Mouse (Mus musculus): ENCODE results near the gene Odf3l2.

Odf3l2 gene

GRCm38 (mm10) chr10:79625398-79625797 lies 20.1 kb downstream of the Odf3l2 start:
- DNase-seq = peak in 1 of 2 experiments; percentile 32

DNA sequence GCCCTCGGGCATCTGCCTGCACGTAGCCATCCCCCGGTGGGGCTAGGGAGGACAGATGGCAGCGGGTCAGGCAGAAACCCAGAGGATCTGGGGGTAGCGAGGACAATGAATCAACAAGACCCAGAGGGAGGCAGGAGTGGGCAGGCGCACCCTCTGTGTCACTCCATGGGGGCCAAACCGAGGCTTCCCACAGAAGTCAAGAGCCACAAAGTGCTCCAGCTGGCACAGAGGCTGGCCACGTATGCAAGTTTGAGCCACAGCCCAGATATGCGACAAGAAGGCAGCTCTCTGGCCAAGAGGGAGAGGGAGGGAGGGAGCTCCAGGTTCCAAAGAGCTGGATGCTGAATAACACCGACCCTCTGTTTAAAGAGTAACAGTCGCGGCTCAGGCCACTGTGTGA lies 21.6 kb downstream of the Odf3l2 start:
- DNase-seq = peak; percentile 30 to 36

GRCm38 (mm10) chr10:79616376-79616775 lies 29.2 kb downstream of the Odf3l2 start:
- DNase-seq = no peak

DNA sequence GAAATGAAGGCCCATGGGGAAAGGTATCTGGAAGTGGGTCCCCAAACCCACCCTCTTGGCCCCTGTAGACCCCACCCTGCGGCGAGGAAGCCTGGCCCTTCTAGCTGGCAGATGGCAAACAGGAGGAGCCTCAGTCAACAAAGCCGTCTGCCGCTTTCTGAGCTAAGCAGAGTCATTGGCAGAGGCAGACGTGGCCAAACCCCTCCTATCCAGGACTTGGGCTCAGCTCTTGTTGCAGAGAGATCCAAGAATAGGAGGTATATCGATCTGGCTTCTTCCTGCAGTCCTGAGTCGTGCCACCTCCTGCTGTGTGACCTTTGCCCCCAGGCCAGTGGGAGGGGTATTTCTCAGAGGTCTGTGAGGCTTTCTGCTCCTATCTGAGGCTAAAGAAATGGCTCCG lies 29.7 kb downstream of the Odf3l2 start:
- peak; percentile 56 to 59 for DNase-seq

DNA sequence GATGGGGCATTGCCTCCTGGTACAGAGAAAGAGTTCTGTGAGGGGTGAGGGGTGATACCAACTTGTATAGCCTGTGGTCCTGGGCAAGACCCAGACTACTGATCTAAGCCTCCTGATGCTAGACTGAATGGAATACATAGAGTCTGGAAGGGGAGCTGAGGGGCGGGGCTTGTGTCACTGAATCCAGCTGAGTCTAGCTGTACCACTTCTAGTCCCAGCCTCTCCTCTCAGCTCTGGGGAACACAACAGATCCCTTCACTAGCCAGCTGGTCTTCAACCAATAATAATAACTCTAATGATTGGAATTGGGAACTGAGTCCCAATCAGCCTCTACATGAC lies 31.3 kb downstream of the Odf3l2 start:
- DNase-seq = no peak

GRCm38 (mm10) chr10:79613578-79614304 lies 31.8 kb downstream of the Odf3l2 start, which contains the start of gene C2cd4c:
Gene C2cd4c (minus strand): TSS chr10:79614025.
- DNase-seq = peak; percentile 60 to 65

DNA sequence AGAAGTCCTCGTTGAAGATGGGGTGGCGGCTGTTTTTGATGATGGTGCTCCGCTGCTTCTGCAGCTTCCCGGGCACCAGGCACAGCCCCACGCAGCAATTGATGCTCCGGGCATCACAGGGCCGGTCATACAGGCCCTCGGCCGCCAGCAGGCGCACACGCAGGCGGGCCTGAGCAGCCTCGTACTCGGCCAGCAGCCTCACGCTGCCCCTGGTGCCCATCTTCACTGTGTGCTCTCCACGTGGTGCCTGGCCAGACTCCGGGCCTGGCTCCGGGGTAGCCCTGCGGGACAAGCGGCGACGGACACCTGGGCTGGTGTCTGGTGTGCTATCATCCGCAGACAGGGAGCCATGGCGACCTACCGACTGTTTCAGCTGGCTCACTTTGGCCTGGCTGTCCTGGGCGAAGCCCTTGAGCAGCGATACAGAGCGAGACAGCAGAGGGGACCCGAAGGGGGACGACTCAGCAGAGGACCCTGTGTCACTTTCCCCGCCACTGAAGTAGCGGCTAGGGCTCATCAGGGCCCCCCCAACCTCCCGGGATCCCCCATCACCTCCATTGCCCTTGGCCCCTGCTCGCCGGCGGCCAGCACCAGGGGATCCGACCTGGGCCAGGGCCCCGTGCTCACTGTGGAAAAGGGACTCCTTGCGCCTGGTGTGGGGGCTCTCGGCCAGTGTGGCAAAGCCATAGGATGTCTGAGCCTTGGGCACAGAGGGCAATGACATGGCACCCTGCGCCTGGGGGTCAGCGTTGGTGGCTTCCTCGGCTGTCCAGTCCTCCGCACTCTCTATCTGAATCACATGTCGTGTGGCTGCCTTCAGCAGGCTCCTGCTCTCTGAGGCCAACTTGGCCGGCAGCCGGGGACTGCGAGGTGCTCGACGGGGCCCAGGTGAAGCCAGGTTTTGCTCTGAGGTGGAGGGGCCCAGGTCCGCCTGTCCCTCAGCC lies 33.1 kb downstream of the Odf3l2 start:
- peak; percentile 27 to 48 for DNase-seq

DNA sequence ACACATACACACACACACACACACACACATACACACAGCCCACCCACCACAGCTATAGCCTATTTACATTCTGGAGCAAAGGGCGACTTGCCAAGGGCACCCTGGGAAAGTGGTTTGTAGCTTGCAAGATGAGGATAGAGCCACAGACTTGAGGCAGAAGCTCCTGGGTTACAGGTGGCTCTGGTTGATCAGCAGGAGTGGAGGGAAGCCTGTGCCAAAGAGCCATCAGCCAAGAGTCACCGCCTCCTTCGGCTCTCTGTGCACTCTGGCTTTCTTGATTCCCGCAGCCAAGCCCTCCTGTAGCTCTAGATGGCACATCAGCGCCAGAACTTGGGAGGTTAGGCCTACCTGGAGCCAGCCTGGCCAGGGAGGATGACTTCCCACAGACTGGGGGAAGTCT lies 34.2 kb downstream of the Odf3l2 start:
- DNase-seq = no peak

- no peak for DNase-seq
These were observed 36.3 kb downstream of the Odf3l2 start for GRCm38 (mm10) chr10:79609276-79609675.

GRCm38 (mm10) chr10:79607892-79608291 lies 37.6 kb downstream of the Odf3l2 start:
- no peak for DNase-seq

DNA sequence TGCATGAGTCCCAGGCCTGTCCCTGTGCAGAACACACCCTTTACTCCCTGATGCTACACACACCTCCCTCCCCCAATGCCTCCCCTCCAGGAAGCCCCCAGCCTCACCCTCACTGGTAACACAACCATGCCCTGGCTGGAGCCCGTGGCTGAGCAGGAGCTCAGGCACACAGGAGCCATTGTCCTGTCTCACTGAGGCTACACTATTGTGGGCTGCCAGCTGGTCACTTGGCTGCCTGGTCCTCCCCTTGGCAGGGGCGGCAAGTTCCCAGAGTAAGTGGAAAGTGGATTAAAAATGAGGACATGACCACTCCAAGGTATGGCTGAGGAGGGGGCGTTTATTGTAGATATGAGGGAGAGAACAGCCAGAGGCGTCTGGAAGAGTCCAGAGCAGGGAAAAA lies 39.0 kb downstream of the Odf3l2 start:
- DNase-seq = no peak

- no peak for DNase-seq
These were observed 47.7 kb downstream of the Odf3l2 start for GRCm38 (mm10) chr10:79597936-79598230.

DNA sequence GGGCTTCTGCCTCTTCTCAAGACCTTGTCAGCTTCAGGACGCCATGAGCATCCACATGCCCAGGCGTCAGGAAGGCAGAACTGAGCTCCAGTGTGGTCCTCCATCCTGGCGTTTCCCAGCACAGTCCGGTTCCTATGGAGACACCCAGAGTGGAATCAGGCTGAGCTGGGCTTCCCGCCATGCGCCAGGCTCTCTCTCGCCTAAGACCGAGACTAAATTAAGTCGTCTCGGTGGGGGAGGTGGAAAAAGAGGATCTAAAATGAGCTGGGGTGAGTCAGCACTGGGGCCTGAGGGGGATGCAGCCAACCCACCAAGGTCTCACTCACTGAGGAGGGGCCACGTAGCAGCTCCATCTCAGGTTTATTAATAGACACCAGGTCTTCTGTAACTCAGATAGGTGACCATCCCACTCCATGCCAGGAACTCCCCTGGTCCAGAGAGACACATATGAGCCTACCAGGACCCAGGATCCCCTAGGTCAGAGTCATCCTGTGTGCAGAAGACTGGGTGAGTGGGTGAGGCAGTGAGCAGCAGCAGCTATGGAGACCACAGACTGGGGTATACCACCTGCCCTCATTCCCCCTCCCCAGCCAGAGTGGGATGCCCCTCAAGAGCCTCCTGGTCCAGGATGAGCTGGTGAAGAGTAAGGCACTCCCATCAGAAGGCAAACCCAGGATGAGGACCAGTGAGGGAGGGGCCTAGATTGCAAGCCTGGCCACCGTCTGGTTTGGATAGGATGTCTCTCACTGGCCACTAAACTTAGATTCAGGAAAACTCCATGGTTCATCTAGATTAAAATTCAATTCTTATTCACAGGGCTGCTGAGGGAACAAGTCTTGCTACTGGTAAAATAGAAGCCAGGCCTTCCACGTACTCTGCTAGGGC lies 48.2 kb downstream of the Odf3l2 start:
- DNase-seq = no peak

- no peak for DNase-seq
These were observed 50.0 kb downstream of the Odf3l2 start for GRCm38 (mm10) chr10:79595590-79595929.

DNA sequence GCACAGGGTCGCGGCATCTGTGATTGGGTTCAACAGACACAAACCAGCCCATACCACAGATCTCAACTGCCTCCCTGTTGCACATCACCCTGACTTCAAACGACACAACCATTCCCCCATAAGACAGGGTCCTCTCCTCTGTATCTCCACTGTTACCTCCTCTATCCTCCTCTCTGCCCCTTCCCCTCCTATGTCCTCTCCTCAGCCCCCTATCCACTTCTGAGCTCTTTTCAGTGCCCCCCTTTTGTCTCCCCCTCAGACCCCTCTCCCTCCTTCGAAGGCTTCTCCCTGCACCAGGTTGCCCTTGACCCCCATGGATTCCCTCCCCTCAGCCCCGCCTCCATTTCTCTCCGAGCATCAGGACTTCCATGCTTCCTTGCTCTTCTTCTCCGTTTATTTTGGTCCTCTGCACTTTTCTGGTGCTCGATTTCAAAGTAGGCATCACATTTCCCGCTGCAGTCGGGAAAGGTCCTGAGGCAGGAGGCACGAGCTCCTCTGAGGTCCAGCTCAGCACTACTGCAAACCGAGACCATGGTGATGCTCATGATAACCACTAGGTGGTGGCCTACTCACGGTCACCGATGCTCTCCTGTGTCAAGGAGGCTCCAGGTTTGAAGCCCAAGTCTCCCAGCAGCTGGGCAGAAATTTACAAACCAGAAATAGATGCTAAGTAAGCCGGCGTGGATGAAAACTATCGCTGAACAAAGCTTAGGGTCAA lies 50.5 kb downstream of the Odf3l2 start:
- DNase-seq = peak; percentile 70 to 72

GRCm38 (mm10) chr10:79594111-79594510 lies 51.4 kb downstream of the Odf3l2 start:
- DNase-seq = no peak

- DNase-seq = no peak
These were observed 54.8 kb downstream of the Odf3l2 start for GRCm38 (mm10) chr10:79590702-79591101.
